Mouse (Mus musculus): ENCODE data around the gene Hnrnpab.

The Hnrnpab gene

GRCm38 (mm10) chr11:51565062-51565461 is 41.6 kb downstream of the Hnrnpab start:
- no peak for DNase-seq (ENCODE audit: low read depth, low spot score)

GRCm38 (mm10) chr11:51563276-51563675 is 43.4 kb downstream of the Hnrnpab start:
- no peak for DNase-seq (ENCODE audit: low read depth, low spot score)

GRCm38 (mm10) chr11:51555066-51555465 is 51.6 kb downstream of the Hnrnpab start:
- no peak for DNase-seq (ENCODE audit: low read depth, low spot score)

GRCm38 (mm10) chr11:51554590-51554989 is 52.1 kb downstream of the Hnrnpab start:
- no peak for DNase-seq (ENCODE audit: low read depth, low spot score)

- no peak for DNase-seq (ENCODE audit: low read depth, low spot score)
These were observed 54.6 kb downstream of the Hnrnpab start for GRCm38 (mm10) chr11:51552091-51552490.

- DNase-seq (ENCODE audit: low read depth, low spot score), result no peak
These were observed 55.4 kb downstream of the Hnrnpab start for GRCm38 (mm10) chr11:51551253-51551652.
